Mouse (Mus musculus): ENCODE measurements around the gene Elac2.

Elac2 gene

GRCm38 (mm10) chr11:64978720-64979488, at the start of gene Elac2:
TSS of gene Elac2 (plus strand) at chr11:64979038.
- peak; percentile 96 for DNase-seq (ENCODE audit: low read depth, low spot score)

GRCm38 (mm10) chr11:64929130-64929529, 49.7 kb upstream of the Elac2 start:
- DNase-seq (ENCODE audit: low read depth, low spot score), result no peak

- DNase-seq (ENCODE audit: low read depth, low spot score), result no peak
Measured at GRCm38 (mm10) chr11:64931060-64931770, 47.6 kb upstream of the Elac2 start.

- DNase-seq (ENCODE audit: low read depth, low spot score), result no peak
Measured at GRCm38 (mm10) chr11:64937226-64937625, 41.6 kb upstream of the Elac2 start.

- DNase-seq (ENCODE audit: low read depth, low spot score), result no peak
Measured at GRCm38 (mm10) chr11:64941193-64941592, 37.6 kb upstream of the Elac2 start.

GRCm38 (mm10) chr11:64949782-64950181, 29.1 kb upstream of the Elac2 start:
- DNase-seq (ENCODE audit: low read depth, low spot score), result no peak

GRCm38 (mm10) chr11:64956962-64957729, 21.7 kb upstream of the Elac2 start:
- no peak for DNase-seq (ENCODE audit: low read depth, low spot score)

- no peak for DNase-seq (ENCODE audit: low read depth, low spot score)
Measured at GRCm38 (mm10) chr11:64962629-64963028, 16.2 kb upstream of the Elac2 start.

GRCm38 (mm10) chr11:64968507-64968906, 10.3 kb upstream of the Elac2 start:
- DNase-seq (ENCODE audit: low read depth, low spot score), result peak; percentile 82

GRCm38 (mm10) chr11:64968939-64969342, 9.9 kb upstream of the Elac2 start:
- DNase-seq (ENCODE audit: low read depth, low spot score), result no peak

GRCm38 (mm10) chr11:64971471-64971988, 7.3 kb upstream of the Elac2 start:
- DNase-seq (ENCODE audit: low read depth, low spot score), result no peak

GRCm38 (mm10) chr11:64972418-64972817, 6.4 kb upstream of the Elac2 start:
- no peak for DNase-seq (ENCODE audit: low read depth, low spot score)

GRCm38 (mm10) chr11:64979489-64979845, 629 bp downstream of the Elac2 start:
- DNase-seq (ENCODE audit: low read depth, low spot score), result no peak

- DNase-seq (ENCODE audit: low read depth, low spot score), result no peak
Measured at GRCm38 (mm10) chr11:64988556-64988955, 9.7 kb downstream of the Elac2 start.

- no peak for DNase-seq (ENCODE audit: low read depth, low spot score)
Measured at GRCm38 (mm10) chr11:64998439-64998838, 19.6 kb downstream of the Elac2 start.

GRCm38 (mm10) chr11:64999685-65000084, 20.8 kb downstream of the Elac2 start:
- DNase-seq (ENCODE audit: low read depth, low spot score), result no peak

- no peak for DNase-seq (ENCODE audit: low read depth, low spot score)
Measured at GRCm38 (mm10) chr11:65001729-65002128, 22.9 kb downstream of the Elac2 start.

- no peak for DNase-seq (ENCODE audit: low read depth, low spot score)
Measured at GRCm38 (mm10) chr11:65003611-65004010, 24.8 kb downstream of the Elac2 start.

- DNase-seq (ENCODE audit: low read depth, low spot score), result no peak
Measured at GRCm38 (mm10) chr11:65004836-65005235, 26.0 kb downstream of the Elac2 start.

GRCm38 (mm10) chr11:65006047-65006446, 27.2 kb downstream of the Elac2 start:
- no peak for DNase-seq (ENCODE audit: low read depth, low spot score)

- DNase-seq (ENCODE audit: low read depth, low spot score), result no peak
Measured at GRCm38 (mm10) chr11:65013906-65014305, 35.1 kb downstream of the Elac2 start.

- DNase-seq (ENCODE audit: low read depth, low spot score), result no peak
Measured at GRCm38 (mm10) chr11:65016754-65017153, 37.9 kb downstream of the Elac2 start.
